Mouse (Mus musculus): ENCODE data around the gene Dynlt1f. TPM values are rescaled to one million over a fixed set of nuclear protein-coding genes. Genes with fewer than 3 reads are reported as not detected.
A peak's percentile ranks its signal among the peaks of the same experiment; 100 is the strongest.
"Not testable (repeated sequence)": the region's sequence is repeated elsewhere in the genome, so short reads cannot be mapped to it uniquely, and the experiment has no call there.

The Dynlt1f gene
- total RNA-seq, 2 experiments from 2014 or later, result 16.2 to 20.1 TPM

DNA sequence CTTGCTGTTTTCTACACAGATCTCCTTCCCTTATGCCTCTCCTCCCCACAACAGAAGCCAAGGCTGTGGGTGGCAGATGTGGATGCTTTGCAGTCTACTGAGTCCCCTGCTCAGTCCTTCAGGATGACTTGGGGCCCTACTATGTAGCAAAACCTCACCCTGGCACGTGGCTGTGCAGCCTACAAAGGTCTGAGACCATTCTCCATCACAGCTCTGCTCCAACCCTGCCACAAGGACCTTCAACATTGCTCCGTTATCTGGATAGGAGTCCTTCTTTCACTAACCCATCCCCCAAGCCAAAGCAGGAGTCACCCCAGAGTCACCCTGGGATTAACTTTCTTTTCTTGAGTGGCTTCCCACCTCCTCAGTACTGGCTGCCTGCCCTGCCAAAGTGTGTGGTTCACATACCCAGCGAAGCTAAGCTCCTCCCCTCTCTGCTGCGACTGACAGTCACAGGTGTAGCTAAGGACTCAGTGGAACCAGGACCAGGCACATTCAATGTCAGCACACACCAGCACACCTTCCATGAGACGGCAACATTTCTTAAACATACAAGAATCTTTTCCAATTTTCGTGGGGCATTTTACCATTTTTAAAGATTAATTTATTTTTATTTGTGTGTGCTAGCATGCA lies 30.7 kb downstream of the Dynlt1f start:
- DNase-seq (ENCODE audit: low spot score in 2 of 2), result not testable (repeated sequence)

DNA sequence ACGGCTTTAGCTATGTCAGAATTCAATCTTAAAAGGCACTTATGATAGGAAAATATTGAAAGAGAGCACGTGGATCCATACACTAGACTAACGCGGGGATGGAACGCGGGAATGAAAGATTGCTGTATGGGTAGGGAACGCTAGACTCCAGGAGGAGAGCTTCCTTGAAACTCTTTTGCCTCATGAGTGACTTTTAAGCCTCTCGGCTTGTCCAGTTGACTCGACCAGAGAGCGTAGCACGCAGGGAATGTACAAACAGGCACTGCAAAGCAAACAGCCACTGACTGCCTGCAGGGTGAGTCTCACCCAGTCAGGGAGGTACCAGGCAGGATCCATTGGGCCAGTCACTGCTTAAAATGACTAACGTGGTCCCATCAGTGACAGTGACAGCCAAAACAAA lies 33.7 kb downstream of the Dynlt1f start:
- not testable (repeated sequence) for DNase-seq (ENCODE audit: low spot score in 2 of 2)

DNA sequence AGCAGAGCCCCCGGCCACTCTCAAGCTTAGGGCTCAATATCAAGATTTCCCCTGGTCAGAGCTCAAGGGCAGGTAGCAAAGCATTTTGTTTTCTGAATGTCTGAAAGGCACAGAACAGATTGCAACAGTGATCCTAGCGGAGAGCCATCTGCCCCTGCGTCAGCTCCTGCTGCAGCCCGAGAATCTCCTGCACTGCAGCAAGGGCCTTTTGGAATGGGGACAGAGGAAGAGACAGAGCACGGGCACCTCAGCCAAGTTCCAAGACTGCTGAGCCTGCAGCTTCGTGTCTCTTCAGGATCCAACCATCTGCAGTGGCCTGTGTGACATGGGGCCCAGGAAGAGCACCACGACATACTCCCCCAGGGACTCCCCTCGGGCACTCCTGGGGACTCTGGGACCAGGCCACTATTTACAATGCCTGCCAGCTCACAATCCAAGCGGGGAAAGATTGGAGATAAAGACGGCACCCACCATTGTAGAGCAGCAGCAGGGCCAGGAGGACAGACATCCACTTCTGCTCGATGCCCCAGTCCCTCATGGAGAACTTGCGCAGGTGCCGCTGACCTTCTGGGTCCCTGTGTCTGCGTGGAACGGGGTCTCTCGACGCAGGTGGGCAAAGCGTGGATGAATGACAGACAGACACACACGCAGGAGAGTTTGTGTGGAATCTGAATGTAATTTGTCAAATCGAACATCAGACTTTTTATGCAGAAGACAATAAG lies 34.8 kb downstream of the Dynlt1f start:
- DNase-seq (ENCODE audit: low spot score in 2 of 2), result not testable (repeated sequence)

DNA sequence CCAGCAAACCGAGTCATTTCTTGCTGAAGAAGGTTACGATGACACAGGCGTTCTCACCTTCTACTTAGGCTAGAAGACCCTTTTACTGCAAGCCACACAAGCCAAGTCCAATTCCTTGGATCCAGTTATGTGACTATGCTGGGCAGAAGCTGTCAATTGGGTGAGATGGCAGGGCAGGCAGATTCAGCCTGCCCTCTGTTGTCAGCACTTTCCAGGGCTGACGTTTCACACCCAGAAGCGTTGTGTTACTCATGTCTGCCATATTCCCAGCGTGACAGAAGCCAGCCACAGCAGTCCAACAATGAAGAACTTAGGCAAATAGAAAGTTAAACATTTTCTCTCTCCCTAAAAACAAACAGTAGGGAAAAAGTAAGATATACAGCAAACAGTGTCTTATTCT lies 35.7 kb downstream of the Dynlt1f start:
- not testable (repeated sequence) for DNase-seq (ENCODE audit: low spot score in 2 of 2)

DNA sequence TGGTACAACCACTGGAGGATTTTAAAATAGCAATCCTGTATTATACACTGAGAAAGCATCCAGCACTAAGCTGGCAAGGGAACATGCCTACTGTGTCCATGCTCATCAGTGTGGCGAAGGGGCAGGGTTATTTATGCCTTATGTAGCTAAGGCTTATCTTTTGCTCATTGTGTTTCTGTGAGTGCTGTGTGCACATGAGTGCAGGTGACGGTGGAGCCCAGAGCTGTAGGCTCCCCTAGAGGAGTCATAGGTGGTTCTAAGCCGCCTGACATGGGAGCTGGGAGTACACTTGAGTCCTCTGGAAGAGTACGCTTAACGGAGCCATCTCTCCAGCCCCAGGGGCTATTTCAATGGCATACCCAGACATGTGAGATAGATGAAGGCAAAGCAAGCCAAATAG lies 36.4 kb downstream of the Dynlt1f start:
- DNase-seq (ENCODE audit: low spot score in 2 of 2), result not testable (repeated sequence)

DNA sequence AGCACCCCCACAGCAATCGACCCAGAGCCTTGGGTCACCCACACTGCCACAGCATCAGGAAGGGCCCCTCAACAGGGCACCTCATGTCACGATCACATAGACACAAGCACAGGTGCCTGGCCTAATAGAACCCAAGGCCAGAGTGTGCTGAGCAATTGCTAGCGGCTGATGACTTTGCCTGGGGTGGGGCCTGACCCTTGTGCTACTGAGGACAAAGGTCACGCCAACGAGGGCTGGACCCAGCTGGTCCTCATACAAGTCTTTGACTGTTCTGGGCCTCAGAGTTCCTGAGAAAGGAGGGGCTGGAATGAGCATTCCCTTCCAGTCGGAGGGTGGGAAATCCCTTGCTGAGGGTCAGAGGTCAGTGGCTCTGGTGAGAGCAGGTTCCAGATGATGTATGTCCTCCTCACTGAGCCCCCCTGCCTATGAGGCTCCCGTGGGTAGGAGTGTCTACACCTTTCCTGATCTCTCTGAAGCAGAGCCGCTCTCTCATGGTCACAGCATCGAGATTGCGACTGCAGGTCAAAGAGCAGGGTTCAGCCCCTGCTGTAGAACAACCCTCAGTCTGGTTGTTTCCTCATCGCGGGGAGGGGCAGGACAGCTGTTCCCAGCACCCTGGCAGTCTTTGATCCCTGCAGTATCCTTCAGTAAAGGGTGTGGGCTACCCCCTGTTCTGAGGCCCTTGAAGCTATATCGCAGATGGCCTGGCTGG lies 37.9 kb downstream of the Dynlt1f start:
- not testable (repeated sequence) for DNase-seq (ENCODE audit: low spot score in 2 of 2)

DNA sequence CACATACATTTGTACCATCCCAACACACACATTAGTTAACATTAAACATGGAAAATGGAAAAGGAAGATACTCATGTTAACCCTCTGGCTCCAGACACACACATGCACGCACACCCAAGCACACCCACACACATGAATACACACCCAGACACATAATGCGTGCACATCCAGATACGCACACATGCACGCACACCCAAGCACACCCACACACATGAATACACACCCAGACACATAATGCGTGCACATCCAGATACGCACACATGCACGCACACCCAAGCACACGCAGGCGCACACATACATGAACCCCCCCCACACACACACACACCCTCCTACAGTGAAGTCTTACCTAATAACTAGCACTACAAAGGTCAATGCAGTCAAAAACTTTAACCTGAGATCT lies 39.0 kb downstream of the Dynlt1f start:
- not testable (repeated sequence) for DNase-seq (ENCODE audit: low spot score in 2 of 2)

DNA sequence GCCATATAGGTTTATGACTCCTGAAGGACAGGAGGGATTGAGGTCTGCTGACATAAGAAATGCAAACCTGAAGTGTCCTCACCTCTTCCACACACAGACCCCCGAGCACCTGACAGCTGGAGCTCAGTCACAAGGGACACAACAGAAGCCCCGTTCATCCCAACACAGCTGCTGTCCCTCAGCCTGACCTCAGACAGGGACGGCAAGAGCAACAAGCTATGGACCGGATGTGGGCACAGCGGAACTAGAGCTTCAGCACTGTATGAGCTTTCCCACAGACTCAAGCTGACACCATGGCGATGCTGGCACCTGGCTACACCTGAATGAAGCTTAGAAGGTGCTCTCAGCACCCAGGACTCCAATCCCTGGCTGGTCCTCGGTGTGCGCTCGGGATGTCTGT lies 41.4 kb downstream of the Dynlt1f start:
- DNase-seq (ENCODE audit: low spot score in 2 of 2), result not testable (repeated sequence)

DNA sequence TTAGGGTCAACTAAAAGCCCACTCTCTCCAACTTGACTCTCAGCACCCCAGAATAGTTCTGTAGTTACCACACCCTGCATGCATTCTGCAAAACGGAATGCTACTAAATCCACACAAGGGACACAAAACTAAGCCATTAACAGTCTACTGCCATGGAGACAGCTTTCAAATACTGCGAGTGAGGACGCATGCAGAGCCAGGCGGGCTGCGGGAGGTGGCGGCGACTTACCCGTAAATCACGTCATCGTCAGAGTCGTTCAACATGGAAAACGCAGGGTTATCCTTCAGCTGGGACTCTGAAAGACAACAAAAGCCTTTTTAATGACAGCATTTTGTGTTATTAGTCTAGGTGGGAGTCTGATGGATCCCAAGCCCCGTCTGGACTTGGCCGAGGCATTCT lies 42.2 kb downstream of the Dynlt1f start:
- DNase-seq (ENCODE audit: low spot score in 2 of 2), result not testable (repeated sequence)

DNA sequence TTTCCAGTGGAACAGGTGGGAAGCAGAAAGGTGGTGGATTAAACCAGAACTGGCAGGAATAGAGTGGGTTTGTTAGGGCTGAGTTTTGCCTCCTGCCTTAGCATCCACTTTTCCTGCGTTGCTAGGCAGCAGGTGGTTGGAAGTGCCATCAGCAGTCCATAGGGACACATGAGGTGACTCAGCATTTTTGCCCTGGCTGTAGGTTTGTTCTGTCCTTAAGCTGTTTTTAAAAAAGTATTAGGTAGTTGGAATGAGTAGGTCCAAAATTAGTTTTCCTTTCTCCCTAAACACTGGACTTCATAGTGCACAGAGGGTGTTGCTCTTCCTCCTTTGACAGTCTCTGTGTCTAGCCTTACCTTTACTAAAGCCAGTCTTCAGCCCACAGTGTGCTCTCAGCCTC lies 50.4 kb downstream of the Dynlt1f start:
- DNase-seq (ENCODE audit: low spot score in 2 of 2), result not testable (repeated sequence)

DNA sequence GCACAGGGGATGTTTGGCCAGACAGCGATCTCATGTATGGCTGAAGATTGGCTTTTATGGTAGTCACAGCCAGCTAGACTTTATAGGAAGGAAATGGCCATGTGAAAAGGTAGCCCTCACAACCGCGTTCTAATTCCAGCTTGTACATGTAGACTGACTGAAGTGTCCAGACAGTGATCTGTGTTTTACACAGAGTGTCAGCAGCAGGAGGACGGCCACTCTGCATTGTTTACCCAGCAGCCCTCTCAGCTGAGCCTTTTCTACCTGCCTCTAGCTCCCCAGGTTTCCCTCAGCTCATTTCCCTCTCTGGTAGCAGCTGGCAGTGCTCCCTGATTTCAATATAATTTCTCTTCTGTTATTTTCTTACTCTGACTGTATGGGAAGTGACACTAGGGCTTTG lies 53.5 kb downstream of the Dynlt1f start:
- not testable (repeated sequence) for DNase-seq (ENCODE audit: low spot score in 2 of 2)

DNA sequence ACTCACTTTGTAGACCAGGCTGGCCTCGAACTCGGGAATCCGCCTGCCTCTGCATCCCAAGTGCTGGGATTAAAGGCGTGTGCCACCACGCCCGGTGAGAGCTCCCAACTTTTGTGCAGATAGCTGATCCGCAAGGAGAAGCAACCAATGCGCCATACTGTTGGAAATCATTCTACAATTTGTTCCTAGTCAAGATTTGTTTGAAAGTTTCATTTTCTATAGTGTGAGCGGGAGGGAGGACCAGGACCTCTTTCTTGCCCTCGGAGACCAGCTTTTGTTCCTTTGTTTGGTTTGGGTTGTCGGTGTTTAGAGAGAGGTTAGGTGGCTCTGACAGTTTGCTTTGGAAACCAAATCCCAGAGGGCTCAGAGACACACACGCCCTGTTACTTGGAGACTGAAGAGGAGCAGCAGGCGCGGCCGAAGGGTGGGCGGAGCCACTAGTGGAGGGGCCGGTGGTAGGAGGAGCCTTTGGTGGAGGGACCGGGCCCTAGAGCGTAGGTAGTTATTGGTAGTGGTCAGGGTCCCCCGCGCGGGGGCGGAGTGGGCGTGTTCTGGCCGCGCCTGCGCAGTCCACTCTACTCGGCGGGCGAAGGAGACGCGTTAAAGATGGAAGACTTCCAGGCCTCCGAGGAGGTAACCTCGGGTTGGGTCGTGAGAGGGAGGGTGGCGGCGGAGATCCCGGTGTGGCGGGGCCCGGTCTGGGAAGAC lies 54.3 kb downstream of the Dynlt1f start, which contains the start of gene Dynlt1c:
TSS of gene Dynlt1c (plus strand) at position 468 of the 708 bp plus-strand sequence.
- DNase-seq (ENCODE audit: low spot score in 2 of 2), result peak in 1 of 2 experiments; percentile 40

DNA sequence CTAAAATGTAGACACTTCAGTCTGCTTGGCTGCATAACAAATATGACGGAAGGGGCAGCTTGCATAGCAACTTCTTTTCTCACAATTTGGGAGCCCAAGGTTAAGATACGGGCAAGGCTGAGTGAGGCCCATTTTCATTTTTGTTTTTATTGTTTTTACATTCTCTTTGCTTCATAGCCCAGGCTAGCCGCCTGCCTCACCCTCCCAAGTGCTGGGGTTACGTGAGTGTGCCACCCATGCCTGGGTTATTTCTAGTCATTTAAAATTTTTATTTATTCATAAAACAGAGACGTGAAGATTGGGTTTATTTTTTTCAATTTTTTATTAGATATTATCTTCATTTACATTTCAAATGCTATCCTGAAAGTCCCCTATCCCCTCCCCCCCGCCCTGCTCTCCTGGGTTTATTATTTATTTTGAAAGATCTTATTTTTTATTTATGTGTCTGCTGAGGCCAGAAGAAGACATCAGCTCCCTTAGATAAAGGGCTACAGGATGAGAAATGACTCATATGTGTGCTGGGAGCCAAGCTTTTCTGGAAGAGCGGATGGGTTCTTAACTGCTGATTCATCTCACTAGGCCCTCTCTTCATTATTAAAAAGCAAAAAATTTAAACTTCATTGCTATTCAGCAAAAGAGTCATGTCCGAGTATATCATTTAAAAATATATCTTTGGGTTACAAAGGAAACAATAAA lies 55.3 kb downstream of the Dynlt1f start:
- DNase-seq (ENCODE audit: low spot score in 2 of 2), result peak in 1 of 2 experiments; percentile 43

DNA sequence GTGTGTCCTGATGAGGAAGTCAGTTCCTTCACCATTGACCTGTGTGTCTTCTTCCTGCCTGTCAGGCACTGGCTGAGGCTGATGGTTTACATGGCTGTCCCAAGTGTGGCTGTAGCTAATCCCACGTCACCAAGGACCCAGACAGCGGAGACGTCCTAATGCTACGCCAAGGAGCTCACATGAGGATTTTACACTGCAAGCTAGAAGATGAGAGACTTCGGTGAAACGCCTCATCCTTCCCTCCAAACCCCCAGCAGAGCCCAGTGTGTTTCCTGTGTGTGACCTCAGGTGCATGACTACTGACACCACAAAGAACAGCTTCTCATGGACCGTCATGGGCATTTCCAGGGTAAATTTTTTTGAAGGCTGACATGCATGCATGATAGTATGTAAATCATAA lies 57.3 kb downstream of the Dynlt1f start:
- DNase-seq (ENCODE audit: low spot score in 2 of 2), result not testable (repeated sequence)

Other genes starting within 250 kb of the Dynlt1f start
- gene Dynlt1b, start 225.8 kb downstream of the Dynlt1f start, total RNA-seq (2021), result 10 to 100 TPM; 26.8 to 30.7 TPM
- 10 to 100 TPM; 12.0 to 13.9 TPM for gene Dynlt1c, start 54.2 kb downstream of the Dynlt1f start, total RNA-seq (2021)
- not detected for gene Sytl3, start 3.2 kb upstream of the Dynlt1f start, total RNA-seq (2021)
- 10 to 100 TPM; 49.2 to 53.6 TPM for gene Ezr, start 126.9 kb upstream of the Dynlt1f start, total RNA-seq (2021)